Mouse (Mus musculus) hematopoietic stem cell, adult 5-6 weeks (primary cell): Measurements from ENCODE around the gene Mme. TPM values are rescaled to one million over a fixed set of nuclear protein-coding genes. Genes with fewer than 3 reads are reported as not detected.

Source experiments
- ATAC-seq, 2 experiments: fragments of 125-278 bp in 1 of 2; replicated peaks in 1 of 2; 2 replicates each; pipeline ENCODE4 v1.8.0; 2016 to 2017; ENCODE audit warnings: inconsistent platforms in 2 of 2, mild to moderate bottlenecking in 2 of 2, moderate number of reproducible peaks in 2 of 2, low read depth in 1 of 2, moderate TSS enrichment in 1 of 2; ENCODE audit not compliant: low FRiP score in 2 of 2, poor library complexity in 2 of 2, severe bottlenecking in 2 of 2, insufficient read depth in 1 of 2, low TSS enrichment in 1 of 2
- total RNA-seq: library from RNA; stranded (forward); fragments of 172-1452, 232-1000 nt; gene quantifications from 2 replicates; pipeline ENCODE4 v1.2.3, GENCODE M21; 2017

Mme gene
- total RNA-seq, 1 experiment from 2014 or later, result not detected

DNA sequence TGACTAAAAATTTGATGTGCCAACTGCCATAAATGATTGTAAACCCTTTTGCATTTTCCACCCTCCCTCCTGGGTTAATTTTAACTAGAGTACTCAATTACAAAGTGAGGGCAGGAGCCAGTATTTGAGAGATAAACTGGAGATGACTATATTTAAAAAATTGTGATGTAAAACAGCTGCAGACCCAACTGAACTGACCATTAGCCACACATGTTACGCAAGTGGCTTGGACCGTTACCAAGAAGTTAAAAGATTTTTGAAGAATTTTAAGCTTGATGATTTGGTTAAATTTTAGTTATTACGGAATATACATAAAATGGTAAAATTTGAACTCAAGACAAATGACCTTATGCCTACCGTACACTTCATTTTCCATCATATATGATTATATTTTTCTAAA lies 100.1 kb downstream of the Mme start:
- no peak for ATAC-seq

DNA sequence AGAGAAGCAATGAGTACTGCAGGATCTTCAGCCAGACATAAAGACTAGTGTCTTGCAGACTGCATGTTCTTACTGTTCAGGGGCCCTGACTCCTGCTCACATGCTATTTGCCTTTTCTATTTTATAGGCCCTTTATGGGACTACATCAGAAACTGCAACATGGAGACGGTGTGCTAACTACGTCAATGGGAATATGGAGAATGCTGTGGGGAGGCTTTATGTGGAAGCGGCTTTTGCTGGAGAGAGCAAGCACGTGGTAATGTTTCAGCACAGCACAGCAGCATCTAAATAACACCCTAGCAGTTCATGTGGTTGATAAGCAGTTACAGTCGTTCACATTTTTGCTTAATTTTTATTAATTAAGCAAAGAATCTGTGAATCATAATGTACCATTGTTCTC lies 103.7 kb downstream of the Mme start:
- ATAC-seq, result no peak

DNA sequence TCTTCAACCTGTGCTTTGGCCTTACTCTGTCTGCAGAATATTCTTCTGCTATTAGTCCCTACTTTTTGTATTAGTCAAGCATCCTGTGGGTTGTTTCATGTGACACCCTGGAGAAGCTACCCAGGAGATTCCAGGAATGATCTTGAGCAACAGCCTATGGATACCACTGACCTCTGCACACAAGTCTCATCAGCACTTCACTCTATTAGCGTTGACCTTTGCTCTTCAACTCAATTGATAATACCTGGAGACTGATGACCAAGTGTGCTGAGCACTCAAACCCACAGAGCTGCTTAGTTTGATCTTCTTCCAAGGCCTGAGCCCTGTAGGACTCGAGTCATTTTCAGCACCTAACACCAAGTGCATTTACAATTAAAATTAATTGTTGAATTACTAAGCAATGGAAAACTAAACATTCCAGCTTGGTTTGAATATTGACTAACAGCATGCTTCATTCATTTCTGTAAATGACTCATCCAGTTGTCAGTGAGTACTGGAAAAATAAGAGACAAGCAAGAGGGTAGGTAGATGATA lies 107.6 kb downstream of the Mme start:
- no peak for ATAC-seq

DNA sequence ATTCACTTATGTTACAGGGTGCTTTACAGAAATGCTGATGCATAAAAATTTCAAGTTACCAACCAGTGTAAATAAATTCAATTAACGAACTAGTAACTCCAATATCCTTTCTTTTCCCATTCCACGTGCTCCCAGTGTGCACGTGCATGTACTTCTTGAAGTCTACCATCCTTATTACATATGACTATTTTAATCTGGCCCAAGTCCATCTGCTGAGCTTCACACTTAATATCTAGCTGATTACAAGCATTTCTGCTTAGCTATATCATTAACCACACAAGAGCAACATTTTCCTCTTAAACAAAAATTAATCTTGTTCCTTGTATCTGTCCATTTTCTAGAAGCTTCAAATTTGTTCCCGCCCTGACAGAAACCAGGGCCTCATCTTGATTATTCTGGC lies 108.9 kb downstream of the Mme start:
- ATAC-seq, result no peak

DNA sequence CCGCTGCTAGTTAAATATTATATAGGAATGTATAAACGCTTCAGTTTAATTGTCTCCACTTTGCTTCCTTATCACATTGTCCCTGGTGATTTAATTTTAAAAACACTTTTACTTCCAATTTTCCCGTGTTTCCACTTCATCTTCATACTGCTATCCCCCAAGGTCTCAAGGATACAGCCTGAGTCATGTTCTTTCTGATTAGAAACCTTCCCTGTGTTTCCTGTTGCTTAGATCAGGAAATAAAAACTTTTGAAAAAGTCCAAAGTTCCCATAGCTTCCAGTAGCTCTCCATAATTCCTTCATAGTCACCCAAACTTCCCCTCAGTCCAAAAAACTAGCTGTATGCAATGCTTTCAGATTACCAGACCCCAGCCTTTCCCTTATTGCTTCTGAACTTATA lies 109.4 kb downstream of the Mme start:
- ATAC-seq, result no peak

DNA sequence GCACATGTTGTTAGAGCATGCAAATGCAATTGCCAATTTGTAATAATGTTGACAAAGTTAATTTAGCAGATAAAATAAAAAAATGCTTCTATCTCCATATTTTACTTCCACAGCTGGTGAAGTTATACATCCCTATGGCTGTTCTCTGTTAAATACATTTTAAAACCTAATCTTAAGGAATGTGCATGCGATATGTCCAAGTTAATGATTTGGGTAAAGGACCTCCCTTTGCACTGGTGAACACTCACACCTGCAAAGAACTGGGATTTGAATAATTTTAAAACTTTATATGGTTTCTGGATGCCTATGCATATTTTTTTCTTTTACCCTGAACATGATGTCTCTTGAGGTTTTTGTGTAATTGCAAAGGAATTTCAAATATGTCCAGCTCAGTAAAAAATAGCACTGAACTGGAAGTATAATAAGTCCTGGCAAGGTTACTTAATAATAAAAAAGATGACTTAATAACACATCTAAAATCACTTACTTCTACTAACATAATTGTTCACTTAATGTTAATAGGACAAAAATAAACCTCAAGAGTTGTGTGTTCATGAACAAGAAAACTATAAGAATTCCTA lies 110.4 kb downstream of the Mme start:
- ATAC-seq, result no peak

DNA sequence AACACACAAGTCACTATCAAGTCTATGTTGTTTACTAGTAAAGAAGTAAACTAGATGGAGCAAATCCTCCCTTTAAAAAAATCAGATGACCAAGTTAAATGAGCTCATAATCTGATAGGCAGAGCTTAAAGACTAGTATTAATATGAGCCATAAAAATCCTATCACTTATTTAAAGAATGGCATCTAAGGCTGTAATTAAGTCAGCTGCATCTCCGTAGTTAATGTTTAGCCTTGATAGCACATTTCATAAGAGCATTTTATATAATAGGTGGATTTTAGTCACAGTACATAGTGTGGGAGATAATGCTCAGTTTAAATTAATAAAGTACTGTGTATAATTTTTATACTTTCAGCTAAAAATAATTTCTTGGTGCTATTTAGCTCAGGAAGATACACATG lies 118.2 kb downstream of the Mme start:
- ATAC-seq, result no peak

DNA sequence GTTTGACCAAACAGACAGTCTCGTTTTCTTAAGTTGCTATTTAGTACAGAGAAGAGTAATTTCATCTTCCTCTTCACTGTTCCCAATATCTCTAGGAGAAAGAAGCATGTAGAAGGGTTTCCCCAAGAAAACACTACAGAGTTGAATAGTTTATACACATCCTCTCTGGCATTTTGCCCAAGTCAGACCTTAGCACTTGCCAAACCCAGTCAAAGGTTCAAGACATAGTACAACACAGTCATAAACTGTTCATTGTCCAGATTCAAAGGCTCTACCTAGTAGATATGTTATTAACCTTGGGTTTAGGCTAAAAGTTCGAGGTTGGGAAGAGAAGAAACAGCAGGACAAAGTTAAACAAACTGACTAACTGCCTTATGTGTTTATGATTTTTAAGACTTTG lies 143.7 kb downstream of the Mme start:
- no peak for ATAC-seq

DNA sequence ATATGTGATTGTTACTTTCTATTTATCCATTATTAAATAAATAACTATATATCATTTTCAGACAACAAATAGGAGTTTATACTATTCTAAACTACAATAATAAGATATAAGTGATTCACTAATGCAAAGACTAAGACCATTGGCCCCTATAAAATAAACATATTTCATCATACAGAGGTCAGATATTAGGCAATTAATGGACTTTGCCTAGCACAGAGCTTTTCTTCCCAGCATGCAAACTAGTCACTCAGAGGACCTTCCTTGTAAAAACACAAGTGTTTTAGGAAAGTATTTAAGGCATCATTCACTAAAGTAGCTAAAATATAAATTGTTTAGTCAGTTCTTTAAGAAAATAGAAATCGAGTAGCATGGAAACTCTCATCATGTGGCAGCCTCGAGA lies 149.4 kb downstream of the Mme start:
- ATAC-seq, result no peak

DNA sequence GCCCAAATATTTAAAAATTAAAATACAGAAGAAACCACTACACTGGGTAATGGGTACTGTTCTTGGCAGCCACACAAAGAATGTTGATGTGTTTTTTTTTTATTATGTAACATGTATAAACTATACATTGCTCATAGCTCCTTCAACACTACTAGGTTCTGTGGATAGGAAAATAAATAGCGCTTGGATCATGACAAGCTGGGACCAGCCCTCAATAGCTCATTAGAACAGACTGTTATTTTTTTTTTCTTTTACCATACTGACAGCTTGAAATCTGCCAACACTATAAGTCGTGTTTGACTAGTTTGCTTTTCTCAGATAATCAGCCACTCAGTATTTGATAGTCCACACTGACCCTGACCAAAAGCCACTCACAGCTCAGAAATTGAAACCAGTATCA lies 150.0 kb downstream of the Mme start:
- no peak for ATAC-seq

DNA sequence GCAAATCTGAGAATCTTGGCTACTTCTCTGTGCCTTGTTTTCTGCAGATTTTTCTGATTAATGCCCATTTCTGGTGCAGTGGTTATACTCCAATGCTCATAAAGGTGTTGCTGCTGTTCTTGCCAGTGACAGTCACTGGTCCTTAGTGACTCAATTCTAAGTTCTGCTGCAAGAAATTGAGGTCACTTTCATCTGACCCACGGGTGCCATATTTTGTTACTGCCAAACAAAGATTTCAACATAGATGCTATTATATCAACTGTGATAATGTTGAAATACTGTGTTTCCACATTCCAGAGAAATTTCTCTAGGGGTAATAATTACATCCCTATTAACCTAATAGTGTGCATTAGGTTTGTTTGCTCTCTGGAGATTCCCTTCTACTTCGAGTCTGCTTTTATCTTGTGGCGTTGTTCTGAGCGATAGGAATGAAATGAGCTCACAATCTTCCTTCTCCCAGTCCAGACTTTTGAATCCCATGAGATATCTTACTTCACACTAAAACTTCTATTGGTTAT lies 153.1 kb downstream of the Mme start:
- ATAC-seq, result no peak

DNA sequence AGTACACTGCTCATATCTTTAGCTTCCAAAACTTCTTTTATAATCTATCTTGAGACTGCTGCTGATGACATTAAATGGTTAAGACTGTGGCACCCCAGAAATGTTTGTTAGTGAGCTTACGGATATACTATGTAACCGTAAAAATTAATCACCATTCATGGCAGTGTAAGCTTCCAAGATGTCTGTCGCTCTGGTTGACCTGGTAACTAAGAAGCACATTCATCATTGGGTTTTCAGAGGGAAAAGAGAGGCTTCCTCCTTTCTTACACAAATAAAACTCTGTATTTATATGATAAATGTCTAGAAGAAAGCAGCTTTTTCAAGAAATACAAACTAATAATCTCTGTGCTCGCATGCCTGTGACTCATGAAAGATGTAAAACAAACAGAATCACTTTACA lies 156.8 kb downstream of the Mme start:
- ATAC-seq, result no peak

DNA sequence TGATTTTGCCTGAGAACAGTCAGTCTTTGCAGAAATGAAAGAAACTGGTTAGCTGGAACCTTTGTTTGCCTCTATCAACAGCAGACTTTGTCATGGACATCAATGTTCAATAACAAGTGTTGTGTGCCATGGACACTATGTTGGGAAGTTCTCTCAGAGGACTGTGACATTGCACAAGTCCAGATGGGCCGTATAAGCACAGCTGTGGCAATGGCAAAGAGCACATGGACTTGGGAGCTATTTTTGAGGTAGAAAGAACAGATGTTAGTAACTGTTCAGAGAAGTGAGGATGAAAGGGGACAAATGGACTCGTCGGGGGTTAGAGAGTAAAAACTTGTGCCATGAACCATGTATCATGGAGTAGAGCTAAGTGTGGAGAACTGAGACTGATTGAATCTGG lies 165.1 kb downstream of the Mme start:
- ATAC-seq, result no peak

DNA sequence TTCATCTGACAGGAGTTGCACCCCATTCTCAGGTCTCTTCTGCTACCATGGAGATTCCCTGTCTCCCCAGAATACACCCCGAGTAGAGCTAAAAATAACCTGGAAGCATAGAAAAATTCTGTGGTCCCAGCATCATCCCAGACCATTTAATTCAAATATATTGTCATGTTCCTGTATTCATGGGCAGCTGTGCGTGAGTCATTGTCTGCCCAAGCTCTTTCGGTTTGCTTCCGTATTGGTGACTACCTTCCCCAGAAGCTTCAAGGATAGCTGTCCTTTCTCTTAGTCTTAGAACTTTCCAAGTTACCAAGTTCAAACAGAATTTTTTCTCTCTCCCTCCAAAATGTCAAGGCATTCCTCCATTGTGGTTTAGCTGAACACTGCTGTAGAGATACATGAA lies 169.7 kb downstream of the Mme start:
- no peak for ATAC-seq

DNA sequence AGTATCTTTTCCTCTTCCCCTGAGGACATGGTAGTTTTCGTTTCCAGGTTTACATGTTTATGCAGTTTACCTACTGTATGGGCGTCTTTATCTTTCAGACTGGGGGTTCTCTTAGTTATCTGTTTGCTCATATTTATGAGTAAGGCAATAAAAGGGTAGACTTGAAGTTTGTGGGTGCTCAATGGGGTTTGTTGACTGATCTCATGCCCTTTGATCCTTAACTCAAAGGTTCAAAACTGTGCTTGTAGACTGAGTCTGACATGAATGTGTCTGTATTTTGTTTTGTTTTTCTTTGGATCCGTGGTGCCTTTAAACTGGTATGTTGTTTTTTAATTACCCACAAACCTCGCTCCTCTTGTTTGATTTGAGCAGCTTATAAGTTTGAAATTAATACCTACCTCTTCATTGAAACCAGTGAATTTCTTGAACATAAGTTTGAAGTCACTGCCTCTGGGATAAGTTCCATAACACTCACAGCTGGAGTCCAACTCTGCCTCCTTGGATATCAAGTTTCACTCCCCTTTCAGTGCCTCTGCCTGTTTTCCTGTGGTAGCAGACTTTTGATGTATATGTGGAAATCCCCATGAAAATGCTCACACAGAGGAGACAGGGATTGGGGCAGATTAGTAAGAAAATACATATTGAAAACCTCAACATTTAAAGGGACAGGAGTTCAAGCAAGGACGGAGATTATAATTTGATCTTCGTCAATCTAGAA lies 171.0 kb downstream of the Mme start:
- ATAC-seq, result no peak

DNA sequence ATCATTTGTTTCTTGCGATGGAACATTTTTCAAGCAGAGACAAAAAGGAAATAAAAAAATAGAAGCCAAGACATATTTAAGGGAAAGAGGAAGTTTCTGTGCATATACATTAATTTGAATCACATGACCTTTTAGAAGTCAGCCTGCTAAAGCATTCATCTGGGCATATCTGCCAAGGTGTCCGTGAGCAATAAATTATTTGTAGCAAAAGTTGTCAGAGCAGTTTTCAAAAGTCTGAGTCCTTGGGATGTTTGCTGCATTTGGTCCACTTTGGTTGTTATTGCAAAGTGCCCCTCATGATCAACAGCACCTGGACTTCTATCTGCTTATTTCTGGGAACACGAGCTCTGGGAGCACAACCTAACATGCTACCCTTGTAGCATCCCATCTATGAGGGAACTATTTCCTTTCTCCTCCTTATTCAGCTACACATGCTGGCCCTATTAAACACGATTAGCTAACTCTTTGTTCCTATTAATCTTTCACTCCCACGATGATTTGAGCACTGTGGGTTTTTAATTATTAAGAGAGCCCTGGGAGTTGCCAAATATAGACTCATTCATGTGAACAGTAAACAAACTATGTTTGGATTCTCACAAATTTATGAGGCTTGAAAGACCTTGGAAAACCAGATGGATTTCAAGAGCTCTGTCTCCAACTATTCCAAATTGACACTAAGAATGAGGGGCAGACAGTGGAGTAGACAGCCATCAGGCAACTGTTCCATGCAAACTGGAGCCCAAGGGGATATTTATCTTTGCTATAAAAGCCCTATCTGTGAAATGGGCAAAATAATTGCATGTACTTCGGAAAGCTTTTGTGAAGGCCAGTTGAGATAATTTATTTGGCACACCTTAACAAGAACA lies 171.9 kb downstream of the Mme start:
- no peak for ATAC-seq

DNA sequence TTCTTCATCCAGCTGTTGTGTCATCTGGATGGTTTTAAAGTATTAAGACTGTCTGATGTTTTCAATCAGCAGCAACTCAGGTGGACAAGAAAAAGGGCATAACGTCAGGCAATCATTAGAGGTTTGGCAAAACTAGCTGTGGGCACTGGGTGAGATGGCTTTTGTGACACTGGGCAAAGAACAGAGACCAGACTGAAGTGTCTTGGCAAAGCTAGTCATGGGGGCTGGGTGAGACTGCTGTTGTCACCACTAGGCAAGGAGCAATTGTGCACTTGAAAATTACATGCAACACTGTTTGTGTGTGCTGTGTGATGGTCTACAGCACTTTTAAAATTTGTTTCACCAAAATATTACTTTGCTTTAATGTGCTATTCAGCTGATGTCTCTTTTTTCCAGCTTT lies 175.9 kb downstream of the Mme start:
- ATAC-seq, result no peak

DNA sequence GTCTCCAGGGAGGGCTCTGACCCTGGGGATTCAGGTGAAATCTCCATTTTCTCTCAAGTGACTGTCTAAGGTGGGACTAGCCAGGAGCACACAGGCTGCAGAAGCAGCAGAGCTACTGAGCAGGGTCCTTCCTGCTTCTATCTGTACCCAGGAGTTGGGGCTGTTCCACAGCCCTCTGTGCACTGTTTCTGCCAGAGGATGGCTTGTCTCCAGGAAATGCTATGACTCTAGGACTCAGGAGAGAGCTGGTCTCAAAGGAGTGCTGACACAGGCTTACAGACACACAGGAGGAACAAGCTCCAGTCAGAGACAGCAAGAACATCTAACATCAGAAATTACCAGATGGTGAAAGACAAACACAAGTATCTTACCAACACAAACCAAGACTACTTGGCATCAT lies 176.4 kb downstream of the Mme start:
- ATAC-seq, result no peak
